Mouse (Mus musculus) olfactory bulb, adult 2 months (tissue): ENCODE results near the gene Cd300ld4.

Source experiments
- CTCF ChIP-seq: fragments of 200-500 bp; IDR thresholded peaks from 2 replicates; pipeline ENCODE4 v1.5.1; 2012; ENCODE audit warnings: low read depth, mild to moderate bottlenecking, low read length, moderate library complexity; ENCODE audit not compliant: insufficient read depth
- POLR2A ChIP-seq: fragments of 200-500 bp; IDR thresholded peaks from 2 replicates; pipeline ENCODE4 v1.6.1; 2012; ENCODE audit warnings: mild to moderate bottlenecking, low read depth, low read length, moderate library complexity; ENCODE audit not compliant: insufficient read depth

GRCm38 (mm10) chr11:115054537-115054936 is 27.7 kb upstream of the Cd300ld4 start:
- no peak for TF ChIP-seq POLR2A
- no peak for TF ChIP-seq CTCF
